Mouse (Mus musculus): ENCODE data around the gene Timm10.
"Not testable (repeated sequence)": the region's sequence is repeated elsewhere in the genome, so short reads cannot be mapped to it uniquely, and the experiment has no call there.

Gene Timm10

GRCm38 (mm10) chr2:84826488-84827282, at the start of gene Timm10:
Gene Timm10 (plus strand): TSS chr2:84826997.
- peak; percentile 95 for DNase-seq (ENCODE audit: low read depth, low spot score)

- DNase-seq (ENCODE audit: low read depth, low spot score) = no peak
Measured at GRCm38 (mm10) chr2:84777706-84778105, 49.1 kb upstream of the Timm10 start.

GRCm38 (mm10) chr2:84779210-84779609, 47.6 kb upstream of the Timm10 start:
- DNase-seq (ENCODE audit: low read depth, low spot score) = peak; percentile 50

- no peak for DNase-seq (ENCODE audit: low read depth, low spot score)
Measured at GRCm38 (mm10) chr2:84783315-84783714, 43.5 kb upstream of the Timm10 start.

GRCm38 (mm10) chr2:84783840-84784566, 42.8 kb upstream of the Timm10 start:
- DNase-seq (ENCODE audit: low read depth, low spot score) = no peak

- DNase-seq (ENCODE audit: low read depth, low spot score) = peak; percentile 46
Measured at GRCm38 (mm10) chr2:84788316-84788715, 38.5 kb upstream of the Timm10 start.

- no peak for DNase-seq (ENCODE audit: low read depth, low spot score)
Measured at GRCm38 (mm10) chr2:84790418-84790817, 36.4 kb upstream of the Timm10 start.

- no peak for DNase-seq (ENCODE audit: low read depth, low spot score)
Measured at GRCm38 (mm10) chr2:84792516-84792915, 34.3 kb upstream of the Timm10 start.

- DNase-seq (ENCODE audit: low read depth, low spot score) = no peak
Measured at GRCm38 (mm10) chr2:84793154-84793553, 33.6 kb upstream of the Timm10 start.

- peak; percentile 56 for DNase-seq (ENCODE audit: low read depth, low spot score)
Measured at GRCm38 (mm10) chr2:84793871-84794270, 32.9 kb upstream of the Timm10 start.

- DNase-seq (ENCODE audit: low read depth, low spot score) = peak; percentile 89
Measured at GRCm38 (mm10) chr2:84797833-84798492, 28.8 kb upstream of the Timm10 start.

- peak; percentile 90 for DNase-seq (ENCODE audit: low read depth, low spot score)
Measured at GRCm38 (mm10) chr2:84798493-84798921, 28.3 kb upstream of the Timm10 start, which contains the start of gene Ube2l6. Gene Ube2l6 (plus strand): TSS chr2:84798828.

- DNase-seq (ENCODE audit: low read depth, low spot score) = peak; percentile 85
Measured at GRCm38 (mm10) chr2:84799041-84799561, 27.7 kb upstream of the Timm10 start.

- DNase-seq (ENCODE audit: low read depth, low spot score) = no peak
Measured at GRCm38 (mm10) chr2:84800304-84800703, 26.5 kb upstream of the Timm10 start.

- not testable (repeated sequence) for DNase-seq (ENCODE audit: low read depth, low spot score)
Measured at GRCm38 (mm10) chr2:84801223-84801622, 25.6 kb upstream of the Timm10 start.

GRCm38 (mm10) chr2:84803963-84804362, 22.8 kb upstream of the Timm10 start:
- no peak for DNase-seq (ENCODE audit: low read depth, low spot score)

GRCm38 (mm10) chr2:84806546-84806945, 20.3 kb upstream of the Timm10 start:
- DNase-seq (ENCODE audit: low read depth, low spot score) = no peak

GRCm38 (mm10) chr2:84809330-84809729, 17.5 kb upstream of the Timm10 start:
- no peak for DNase-seq (ENCODE audit: low read depth, low spot score)

- no peak for DNase-seq (ENCODE audit: low read depth, low spot score)
Measured at GRCm38 (mm10) chr2:84810526-84810885, 16.3 kb upstream of the Timm10 start.

- DNase-seq (ENCODE audit: low read depth, low spot score) = peak; percentile 81
Measured at GRCm38 (mm10) chr2:84810886-84811577, 15.8 kb upstream of the Timm10 start.

GRCm38 (mm10) chr2:84811880-84812279, 14.9 kb upstream of the Timm10 start:
- DNase-seq (ENCODE audit: low read depth, low spot score) = no peak
